Mouse (Mus musculus) testis, adult 2 months (tissue): ENCODE measurements at regions not wholly inside any gene's neighbourhood (a gene's known extent, or its start where the extent isn't known, plus 50 kb on each side); places are given as distances from the start of the nearest gene placed in this dataset.

Experiments
- CTCF ChIP-seq: fragments of 200-500 bp; IDR thresholded peaks from 2 replicates; pipeline ENCODE4 v1.5.1; 2012; ENCODE audit warnings: low read depth, mild to moderate bottlenecking, inconsistent platforms, low read length, moderate library complexity; ENCODE audit not compliant: control insufficient read depth, insufficient read depth, insufficient replicate concordance
- POLR2A ChIP-seq: fragments of 200-500 bp; IDR thresholded peaks from 2 replicates; pipeline ENCODE4 v1.6.1; 2012; ENCODE audit warnings: low read depth, mild to moderate bottlenecking, inconsistent platforms, low read length, moderate library complexity; ENCODE audit not compliant: control insufficient read depth

GRCm38 (mm10) chr7:40663781-40664180 is 234.3 kb upstream of the Vstm2b start:
- TF ChIP-seq CTCF = no peak
- TF ChIP-seq POLR2A = no peak
